ENCODE assay signal across 22 mouse cellular contexts in genomic region chr1:133355912-133356311, GRCm38 (mm10). TPM values are rescaled to one million over a fixed set of nuclear protein-coding genes. Genes with fewer than 3 reads are reported as not detected.
DNase-seq lines count a peak whose midpoint lies in the region; ATAC-seq and TF ChIP-seq lines count a peak whose summit lies in the region.
"Had no signal": no experiment of that assay in that cellular context is flagged by ENCODE, and none has a peak within 500 bp of the region (broad histone marks: within the 10 kb centered on the region; RNA-seq: fewer than 3 reads in every experiment).

No protein-coding gene starts in this region.

- no peak overlapping the region for H3K9ac ChIP-seq in lung, embryonic 15.5 days
- H3K9ac ChIP-seq: embryonic facial prominence, embryonic 13.5 days; forebrain, postnatal 0 days; heart, embryonic 12.5 days; hindbrain, embryonic 14.5 days had no signal

- no peak overlapping the region for H3K4me3 ChIP-seq in gastrocnemius, adult 2 months
- no peak overlapping the region for H3K4me3 ChIP-seq in lung, embryonic 15.5 days
- no peak overlapping the region for H3K4me3 ChIP-seq in lung, adult 2 months (replicated peaks; ENCODE audit: extremely low read depth, low read depth, low read length)
- H3K4me3 ChIP-seq: embryonic facial prominence, embryonic 13.5 days; heart, embryonic 12.5 days; hindbrain, embryonic 10.5 days had no signal

- intact Hi-C loops in gastrocnemius, adult 2 months (cut with DNase I), result no loop called here

- no peaks in the 10 kb centered on the region for H3K36me3 ChIP-seq in lung, embryonic 15.5 days
- no peaks in the 10 kb centered on the region for H3K36me3 ChIP-seq in splenic B cell, adult 2 months (ENCODE audit: control insufficient read depth, insufficient read depth, low read length, poor library complexity, severe bottlenecking)
- H3K36me3 ChIP-seq: embryonic facial prominence, embryonic 13.5 days; heart, embryonic 12.5 days; hindbrain, embryonic 10.5 days had no signal

- 0 out of 2 replicates have a peak, but pooled peaks have one; percentile 12 for ATAC-seq in lung, embryonic 15.5 days (ENCODE audit: borderline replicate concordance, extremely low read depth, low FRiP score, low TSS enrichment)
- ATAC-seq in erythroblast, adult 5-6 weeks (replicated peaks; ENCODE audit: low FRiP score, poor library complexity, severe bottlenecking), result no peak
- ATAC-seq: forebrain, postnatal 0 days had no signal

- DNase-seq in gastrocnemius, adult 2 months, result peak; percentile 10
- DNase-seq in gastrocnemius, postnatal 4 days (ENCODE audit: low spot score in 2 of 2), result no peak
- no peak for DNase-seq in lung, adult 2 months
- DNase-seq in splenic B cell, adult 2 months (ENCODE audit: low read depth, low spot score), result peak; percentile 38
- DNase-seq: adrenal gland, adult 2 months; adrenal gland, postnatal 25 days; cerebellum, adult 18-20 months; cerebellum, adult 9-11 months; cerebellum, postnatal 36 days; forebrain, postnatal 0 days; gastrocnemius, postnatal 36 days; heart, adult 18-20 months had no signal

- no peak overlapping the region for H3K27ac ChIP-seq in gastrocnemius, adult 2 months
- no peak overlapping the region for H3K27ac ChIP-seq in lung, embryonic 15.5 days
- H3K27ac ChIP-seq: embryonic facial prominence, embryonic 13.5 days; hindbrain, embryonic 10.5 days; hindbrain, embryonic 14.5 days had no signal

- no peaks in the 10 kb centered on the region for H3K9me3 ChIP-seq in lung, embryonic 15.5 days
- H3K9me3 ChIP-seq: embryonic facial prominence, embryonic 13.5 days; heart, embryonic 12.5 days; hindbrain, embryonic 10.5 days had no signal

- no peak overlapping the region for H3K4me2 ChIP-seq in lung, embryonic 15.5 days
- H3K4me2 ChIP-seq: embryonic facial prominence, embryonic 13.5 days; heart, embryonic 12.5 days; hindbrain, embryonic 14.5 days had no signal

- WGBS in lung, embryonic 15.5 days, result 32% methylated on average over 15 of the region's 15 CpGs
- WGBS in lung, adult 2 months, result 56% methylated on average over 15 of the region's 15 CpGs

- no peak for TF ChIP-seq CTCF in gastrocnemius, adult 2 months (IDR thresholded peaks at IDR 0.05)
- no peak for TF ChIP-seq CTCF in lung, adult 2 months (IDR thresholded peaks at IDR 0.05; ENCODE audit: insufficient read depth, low read length)

- H3K27me3 ChIP-seq in lung, embryonic 15.5 days, result peaks cover 47% of the 10 kb centered on the region; the same call in 1 of the 2 replicates
- no peaks in the 10 kb centered on the region for H3K27me3 ChIP-seq in splenic B cell, adult 2 months (ENCODE audit: control insufficient read depth, insufficient read depth, low read length, poor library complexity, severe bottlenecking)

- H3K4me1 ChIP-seq in lung, embryonic 15.5 days, result peaks cover 11% of the 10 kb centered on the region
- H3K4me1 ChIP-seq in lung, adult 2 months (ENCODE audit: control insufficient read depth, insufficient read depth, low read length), result no peaks in the 10 kb centered on the region
- H3K4me1 ChIP-seq: heart, embryonic 12.5 days had no signal

- TF ChIP-seq POLR2A in lung, adult 2 months (IDR thresholded peaks at IDR 0.05; ENCODE audit: borderline replicate concordance, extremely low read depth, low read depth, low read length), result no peak

RNA-seq across cellular contexts. Expression of gene Ren1, which starts 5.6 kb away (rescaled TPM):
- total RNA-seq in gastrocnemius, adult 2 months (2021), result under 1 TPM in 1 of 2 experiments, not detected in 1; 0.15 TPM
- not detected for total RNA-seq in gastrocnemius, postnatal 4 days (2021)
- 1.5 TPM in 2 replicates for polyA plus RNA-seq in lung, embryonic 15.5 days (2015; fragmentation: Nextera tagmentation; extraction: Ambion mirVana)
- 0.07 TPM in 2 replicates for polyA plus RNA-seq in lung, adult 2 months (2012; rRNA removed)
- not detected in 2 replicates for total RNA-seq in erythroblast, adult 5-6 weeks (2015; ENCODE audit: low replicate concordance)
- total RNA-seq in erythroblast, adult 5-6 weeks (2017; ENCODE audit: low replicate concordance), result not detected in 2 replicates
- total RNA-seq: gastrocnemius, adult 8-10 months; gastrocnemius, postnatal 36 days; heart, adult 18-20 months had no signal

RNA-seq across cellular contexts. Expression of gene Etnk2, which starts 7.5 kb away (rescaled TPM):
- under 1 TPM; 0.10 to 0.20 TPM for total RNA-seq in gastrocnemius, adult 2 months (2021)
- under 1 TPM; 0.42 to 0.60 TPM for total RNA-seq in gastrocnemius, postnatal 4 days (2021)
- polyA plus RNA-seq in lung, embryonic 15.5 days (2015; fragmentation: Nextera tagmentation; extraction: Ambion mirVana), result 2.7 and 3.0 TPM in 2 replicates
- 0.59 and 0.93 TPM in 2 replicates for polyA plus RNA-seq in lung, adult 2 months (2012; rRNA removed)
- not detected in 2 replicates for total RNA-seq in erythroblast, adult 5-6 weeks (2015; ENCODE audit: low replicate concordance)
- total RNA-seq in erythroblast, adult 5-6 weeks (2017; ENCODE audit: low replicate concordance), result not detected in 2 replicates

RNA-seq across cellular contexts. Expression of gene Kiss1, which starts 34.2 kb away (rescaled TPM):
- total RNA-seq in gastrocnemius, adult 2 months (2021), result not detected
- not detected for total RNA-seq in gastrocnemius, postnatal 4 days (2021)
- 7.7 and 8.3 TPM in 2 replicates for polyA plus RNA-seq in lung, embryonic 15.5 days (2015; fragmentation: Nextera tagmentation; extraction: Ambion mirVana)
- polyA plus RNA-seq in lung, adult 2 months (2012; rRNA removed), result 0.56 and 0.81 TPM in 2 replicates
- not detected in 2 replicates for total RNA-seq in erythroblast, adult 5-6 weeks (2015; ENCODE audit: low replicate concordance)
- total RNA-seq in erythroblast, adult 5-6 weeks (2017; ENCODE audit: low replicate concordance), result not detected in 2 replicates
- total RNA-seq: adrenal gland, adult 2 months; adrenal gland, postnatal 25 days; ES-E14; forebrain, postnatal 0 days; gastrocnemius, adult 8-10 months; gastrocnemius, postnatal 36 days; heart, adult 18-20 months; heart, postnatal 25 days had no signal
- polyA plus RNA-seq: adrenal gland, adult 2 months; embryonic facial prominence, embryonic 13.5 days; forebrain, postnatal 0 days; heart, embryonic 12.5 days; heart, embryonic 16.5 days; hindbrain, embryonic 10.5 days; hindbrain, embryonic 14.5 days had no signal

RNA-seq across cellular contexts. Expression of gene Golt1a, which starts 46.3 kb away (rescaled TPM):
- not detected for total RNA-seq in gastrocnemius, adult 2 months (2021)
- not detected for total RNA-seq in gastrocnemius, postnatal 4 days (2021)
- 0.16 TPM in 1 of 2 replicates, not detected in the other for polyA plus RNA-seq in lung, embryonic 15.5 days (2015; fragmentation: Nextera tagmentation; extraction: Ambion mirVana)
- 1.1 and 1.3 TPM in 2 replicates for polyA plus RNA-seq in lung, adult 2 months (2012; rRNA removed)
- total RNA-seq in erythroblast, adult 5-6 weeks (2015; ENCODE audit: low replicate concordance), result not detected in 2 replicates
- not detected in 2 replicates for total RNA-seq in erythroblast, adult 5-6 weeks (2017; ENCODE audit: low replicate concordance)
- total RNA-seq: ES-E14; gastrocnemius, adult 8-10 months; gastrocnemius, postnatal 36 days; heart, adult 18-20 months; heart, postnatal 25 days had no signal
- polyA plus RNA-seq: adrenal gland, adult 2 months; embryonic facial prominence, embryonic 13.5 days; forebrain, postnatal 0 days; heart, embryonic 12.5 days; heart, embryonic 16.5 days; hindbrain, embryonic 10.5 days; hindbrain, embryonic 14.5 days had no signal

Comparison
In these comparisons a context has a peak if more than half of its experiments do, and no peak if none do; other contexts are left out.
1. DNase-seq: peak in gastrocnemius, adult 2 months (single experiment) and splenic B cell, adult 2 months (single experiment); none in gastrocnemius, postnatal 4 days (0 of 2) and lung, adult 2 months (single experiment).